Mouse (Mus musculus) embryonic facial prominence, embryonic 15.5 days (tissue): ENCODE measurements around the gene Clic1. TPM values are rescaled to one million over a fixed set of nuclear protein-coding genes. Genes with fewer than 3 reads are reported as not detected.

Experiments used
- ATAC-seq: fragments of 200-750 bp; cut with Nextera tagmentation; 2 replicates; pipeline ENCODE4 v1.8.0; 2017; ENCODE audit warnings: low read depth, moderate TSS enrichment; ENCODE audit not compliant: insufficient number of reproducible peaks, low FRiP score, low TSS enrichment
- H3K27ac ChIP-seq: fragments of 300-500 bp; sonication (generic); replicated peaks from 2 replicates; pipeline ENCODE4 v1.5.1; 2015; ENCODE audit warnings: mild to moderate bottlenecking, inconsistent platforms
- H3K27me3 ChIP-seq: fragments of 300-500 bp; sonication (generic); 2 replicates; pipeline ENCODE4 v1.6.1; 2015; ENCODE audit warnings: inconsistent platforms
- H3K36me3 ChIP-seq: fragments of 300-500 bp; sonication (generic); 2 replicates; pipeline ENCODE4 v1.6.1; 2015; ENCODE audit warnings: mild to moderate bottlenecking, inconsistent platforms
- H3K4me1 ChIP-seq: fragments of 300-500 bp; sonication (generic); 2 replicates; pipeline ENCODE4 v1.6.1; 2015; ENCODE audit warnings: inconsistent platforms
- H3K4me2 ChIP-seq: fragments of 300-500 bp; sonication (generic); replicated peaks from 2 replicates; pipeline ENCODE4 v1.6.1; 2015; ENCODE audit warnings: mild to moderate bottlenecking, inconsistent platforms
- H3K4me3 ChIP-seq: fragments of 300-500 bp; sonication (generic); replicated peaks from 2 replicates; pipeline ENCODE4 v1.5.1; 2015; ENCODE audit warnings: mild to moderate bottlenecking, inconsistent platforms
- H3K9ac ChIP-seq: fragments of 300-500 bp; sonication (generic); 2 replicates; pipeline ENCODE4 v1.6.1; 2015; ENCODE audit warnings: inconsistent platforms
- H3K9me3 ChIP-seq: fragments of 300-500 bp; sonication (generic); replicated peaks from 2 replicates; pipeline ENCODE4 v1.6.1; 2016; ENCODE audit warnings: inconsistent platforms
- WGBS: fragments of 180-500 bp; shearing (Covaris S2); methylation state at CpG from one replicate; pipeline ENCODE4 v1.1.7; 2015; 5-methylcytosine and 5-hydroxymethylcytosine counted together
- polyA plus RNA-seq: library from polyadenylated mRNA; unstranded; fragments of >200 nt; fragmentation: Nextera tagmentation; extraction: Ambion mirVana; gene quantifications from 2 replicates; pipeline ENCODE4 v1.2.1, GENCODE M21; 2015

Clic1 gene
- polyA plus RNA-seq, 1 experiment from 2014 or later, result 324 TPM

DNA sequence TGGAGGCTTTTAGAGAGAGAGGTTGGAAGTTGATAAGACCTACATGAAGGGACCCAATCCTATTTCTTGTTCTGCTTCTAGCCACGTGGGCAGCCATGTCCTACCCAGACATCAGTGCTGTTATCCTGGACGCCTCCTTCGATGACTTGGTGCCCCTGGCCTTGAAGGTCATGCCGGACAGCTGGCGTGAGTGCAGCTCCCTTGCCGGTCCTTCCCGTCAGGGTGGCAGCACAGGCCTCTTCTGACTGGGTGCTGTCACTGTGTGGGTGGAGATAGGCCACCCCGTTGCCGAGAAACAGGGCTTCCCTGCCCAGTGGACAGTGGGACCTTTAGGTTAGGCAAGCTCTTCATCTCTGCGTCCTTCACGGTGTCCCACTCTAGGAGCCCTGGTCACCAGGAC lies 51.4 kb downstream of the Clic1 start:
- no peak for ATAC-seq
- no peaks in the 10 kb centered on the region for H3K27me3 ChIP-seq
- H3K4me1 ChIP-seq, result peaks cover 5% of the 10 kb centered on the region
- H3K36me3 ChIP-seq, result peaks cover 79% of the 10 kb centered on the region
- no peaks in the 10 kb centered on the region for H3K9me3 ChIP-seq
- 88% methylated on average over 11 of the region's 11 CpGs for WGBS
- H3K27ac ChIP-seq, result no peak overlapping the region
- H3K9ac ChIP-seq, result no peak overlapping the region
- H3K4me3 ChIP-seq, result no peak overlapping the region
- no peak overlapping the region for H3K4me2 ChIP-seq

DNA sequence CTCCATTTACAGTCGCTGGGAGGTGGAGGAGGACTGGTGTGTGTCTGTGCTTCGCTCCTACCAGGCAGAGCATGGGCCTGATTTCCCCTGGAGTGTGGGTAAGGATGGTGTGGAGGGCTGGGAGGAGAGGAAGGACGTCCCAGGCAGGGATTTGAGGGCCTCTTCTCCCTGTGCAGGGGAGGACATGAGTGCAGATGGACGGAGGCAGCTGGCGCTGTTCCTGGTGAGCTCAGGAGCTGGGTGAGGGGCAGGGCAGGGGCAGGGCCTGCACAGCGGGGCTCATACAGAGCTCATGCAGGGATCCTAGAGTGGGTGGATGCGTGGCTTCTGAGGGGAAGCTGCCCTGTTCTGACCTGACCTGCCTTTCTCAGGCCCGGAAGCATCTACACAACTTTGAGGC lies 52.5 kb downstream of the Clic1 start:
- ATAC-seq, result no peak

DNA sequence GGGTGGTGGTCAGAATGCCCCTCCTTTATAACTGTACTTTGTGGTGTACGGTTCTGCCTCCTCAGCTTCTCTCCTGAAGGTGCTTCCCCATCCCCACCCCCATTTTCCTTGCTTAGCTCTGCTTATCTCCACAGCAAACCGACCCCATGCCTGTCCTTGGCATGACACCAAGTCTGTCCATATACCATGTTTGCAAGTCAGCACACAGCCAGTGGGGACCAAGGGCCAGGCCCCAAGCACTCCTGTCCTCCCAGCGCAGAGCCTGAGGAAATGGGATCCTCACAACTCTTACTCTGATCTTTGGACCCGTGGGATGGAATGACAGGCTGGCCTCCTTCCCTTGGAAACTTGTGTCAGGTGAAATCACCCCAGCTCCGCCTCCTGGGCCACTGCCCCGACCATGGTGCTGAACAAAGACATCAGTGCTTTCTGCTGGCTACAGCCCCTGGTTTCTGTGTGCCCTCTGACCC lies 53.5 kb downstream of the Clic1 start:
- Histone ChIP-seq H3K27ac (no peak overlapping the region), H3K27me3 (no peaks in the 10 kb centered on the region), H3K9me3 (no peaks in the 10 kb centered on the region), H3K36me3 (peaks cover 58% of the 10 kb centered on the region), H3K9ac (no peak overlapping the region), H3K4me3 (no peak overlapping the region), H3K4me1 (peaks cover 7% of the 10 kb centered on the region), H3K4me2 (no peak overlapping the region)
- ATAC-seq, result no peak
- WGBS, result 63% methylated on average over 6 of the region's 6 CpGs

More for the DNA sequence above, 52.5 kb downstream of the Clic1 start:
- Histone ChIP-seq H3K36me3 (peaks cover 67% of the 10 kb centered on the region), H3K9me3 (no peaks in the 10 kb centered on the region), H3K27ac (0 out of 2 replicates have a peak overlapping the region, but pooled peaks have one; percentile 34), H3K27me3 (no peaks in the 10 kb centered on the region), H3K4me3 (no peak overlapping the region), H3K4me1 (peaks cover 7% of the 10 kb centered on the region), H3K9ac (no peak overlapping the region), H3K4me2 (no peak overlapping the region)
- 73% methylated on average over 8 of the region's 8 CpGs for WGBS

DNA sequence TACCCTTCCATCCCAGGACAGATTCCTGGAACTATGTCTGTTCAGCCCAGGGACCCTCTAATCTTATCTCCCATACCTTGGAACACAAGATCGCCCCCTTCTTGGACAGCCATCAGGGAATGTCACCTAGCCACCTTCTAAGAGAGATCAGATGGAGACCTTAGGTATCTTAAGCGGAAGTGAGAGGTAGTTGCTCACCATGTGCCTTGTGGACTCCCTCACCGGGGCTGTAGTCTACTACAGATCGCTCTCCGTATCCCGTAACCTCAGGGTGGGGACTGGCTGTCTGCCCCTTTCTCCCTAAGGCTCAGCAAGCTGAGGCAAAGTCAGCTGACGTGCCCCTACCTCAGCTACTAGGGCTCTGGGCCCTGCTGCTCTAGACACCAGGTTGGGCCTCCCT lies 54.3 kb downstream of the Clic1 start:
- ATAC-seq, result no peak
- Histone ChIP-seq H3K4me1 (peaks cover 7% of the 10 kb centered on the region), H3K4me2 (no peak overlapping the region), H3K27ac (no peak overlapping the region), H3K27me3 (no peaks in the 10 kb centered on the region), H3K9me3 (no peaks in the 10 kb centered on the region), H3K36me3 (peaks cover 49% of the 10 kb centered on the region), H3K9ac (no peak overlapping the region), H3K4me3 (no peak overlapping the region)
- WGBS, result 86% methylated on average over 7 of the region's 7 CpGs

DNA sequence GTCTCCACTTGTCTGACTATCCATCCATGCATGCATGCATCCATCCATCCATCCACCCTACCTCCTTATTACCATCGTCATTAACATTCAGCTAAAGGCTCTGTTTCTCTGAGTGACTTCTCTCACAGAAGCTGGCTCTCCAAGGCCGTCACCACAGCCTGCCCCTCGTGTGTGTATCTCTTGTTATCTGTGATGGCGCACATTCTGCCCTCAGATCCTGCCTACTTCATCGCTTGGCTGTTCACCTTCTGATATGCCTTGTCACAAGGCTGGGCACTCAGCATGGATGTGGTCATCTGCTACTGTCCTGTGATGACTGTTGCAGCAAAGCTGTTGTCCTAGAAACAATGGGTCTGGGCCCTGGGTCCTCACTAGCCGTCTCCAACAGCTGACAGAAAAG lies 55.0 kb downstream of the Clic1 start:
- H3K9me3 ChIP-seq, result no peaks in the 10 kb centered on the region
- H3K27ac ChIP-seq, result no peak overlapping the region
- H3K27me3 ChIP-seq, result no peaks in the 10 kb centered on the region
- no peak overlapping the region for H3K4me2 ChIP-seq
- H3K36me3 ChIP-seq, result peaks cover 43% of the 10 kb centered on the region
- no peak overlapping the region for H3K9ac ChIP-seq
- 73% methylated on average over 6 of the region's 6 CpGs for WGBS
- H3K4me1 ChIP-seq, result peaks cover 7% of the 10 kb centered on the region
- no peak for ATAC-seq
- H3K4me3 ChIP-seq, result no peak overlapping the region

DNA sequence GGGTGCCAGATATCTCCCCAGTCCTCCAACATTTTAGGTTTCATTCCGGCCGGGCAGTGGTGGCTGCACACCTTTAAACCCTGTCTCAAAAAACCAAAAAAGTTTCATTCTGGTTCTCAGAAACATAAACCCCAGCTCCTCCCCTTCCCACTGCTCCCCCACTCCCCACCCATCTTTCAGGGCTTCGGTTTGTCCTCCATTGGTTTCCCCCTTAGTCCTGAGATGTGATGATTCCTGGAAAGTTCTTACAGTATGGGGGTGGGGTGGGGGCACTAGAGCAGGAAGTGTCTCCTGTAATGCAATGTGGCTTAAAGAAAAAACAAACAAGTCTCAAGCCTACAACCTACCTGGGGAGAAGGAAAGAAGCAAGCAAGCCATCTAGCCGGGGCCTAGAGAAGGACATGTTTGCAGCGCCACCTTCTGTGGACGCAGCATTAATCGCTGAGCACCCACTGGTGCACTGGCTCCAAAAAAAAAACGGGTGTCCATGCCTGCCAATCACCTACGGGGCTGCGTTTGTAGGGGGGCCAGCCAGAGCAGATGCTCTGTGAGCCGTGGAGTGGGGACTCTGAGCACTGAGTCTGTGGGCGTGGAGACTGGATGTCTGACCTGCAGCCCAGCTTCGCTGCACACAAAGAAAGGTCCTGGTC lies 56.1 kb downstream of the Clic1 start:
- peak overlapping the region; percentile 40 for H3K4me2 ChIP-seq
- no peak for ATAC-seq
- WGBS, result 24% methylated on average over 13 of the region's 13 CpGs
- no peak overlapping the region for H3K27ac ChIP-seq
- H3K9me3 ChIP-seq, result no peaks in the 10 kb centered on the region
- no peak overlapping the region for H3K9ac ChIP-seq
- H3K36me3 ChIP-seq, result peaks cover 32% of the 10 kb centered on the region
- H3K4me1 ChIP-seq, result peaks cover 7% of the 10 kb centered on the region
- H3K27me3 ChIP-seq, result no peaks in the 10 kb centered on the region
- 0 out of 2 replicates have a peak overlapping the region, but pooled peaks have one; percentile 13 for H3K4me3 ChIP-seq

- Histone ChIP-seq H3K27me3 (no peaks in the 10 kb centered on the region), H3K36me3 (peaks cover 26% of the 10 kb centered on the region), H3K4me3 (0 out of 2 replicates have a peak overlapping the region, but pooled peaks have one; percentile 13), H3K9ac (no peak overlapping the region), H3K4me1 (peaks cover 7% of the 10 kb centered on the region), H3K9me3 (no peaks in the 10 kb centered on the region), H3K4me2 (0 out of 2 replicates have a peak overlapping the region, but pooled peaks have one; percentile 40), H3K27ac (no peak overlapping the region)
- 62% methylated on average over 3 of the region's 3 CpGs for WGBS
- ATAC-seq, result no peak
These were observed 56.8 kb downstream of the Clic1 start for GRCm38 (mm10) chr17:35106522-35106921.

- H3K9me3 ChIP-seq, result no peaks in the 10 kb centered on the region
- H3K4me1 ChIP-seq, result peaks cover 7% of the 10 kb centered on the region
- WGBS, result 85% methylated on average over 6 of the region's 6 CpGs
- no peak within 1 kb of the TSS for H3K9ac ChIP-seq
- peaks cover 10% of the 10 kb centered on the region; the same call in 1 of the 2 replicates for H3K36me3 ChIP-seq
- no peak within 1 kb of the TSS for H3K4me2 ChIP-seq
- no peak within 1 kb of the TSS for H3K4me3 ChIP-seq
- no peak for ATAC-seq
- H3K27me3 ChIP-seq, result no peaks in the 10 kb centered on the region
- no peak within 1 kb of the TSS for H3K27ac ChIP-seq
These were observed 58.3 kb downstream of the Clic1 start, which contains the start of gene Ly6g5c for GRCm38 (mm10) chr17:35108097-35108496. Gene Ly6g5c (plus strand): TSS chr17:35108279.

Other genes starting within 250 kb of the Clic1 start
- 0.12 TPM in 1 of 2 replicates, not detected in the other for gene Cyp21a1, start 245.4 kb upstream of the Clic1 start, polyA plus RNA-seq
- 30.4 and 33.8 TPM in 2 replicates for gene Stk19, start 213.0 kb upstream of the Clic1 start, polyA plus RNA-seq
- gene Dxo, start 212.9 kb upstream of the Clic1 start, polyA plus RNA-seq, result 66.2 and 70.7 TPM in 2 replicates
- gene Skiv2l, start 199.8 kb upstream of the Clic1 start, polyA plus RNA-seq, result 50.6 and 55.0 TPM in 2 replicates
- 97.7 and 114 TPM in 2 replicates for gene Nelfe, start 199.6 kb upstream of the Clic1 start, polyA plus RNA-seq
- 2.9 and 3.2 TPM in 2 replicates for gene Cfb, start 187.4 kb upstream of the Clic1 start, polyA plus RNA-seq
- gene Zbtb12, start 170.5 kb upstream of the Clic1 start, polyA plus RNA-seq, result 3.2 and 4.2 TPM in 2 replicates
- gene Gm20547, start 167.9 kb upstream of the Clic1 start, polyA plus RNA-seq, result not detected in 2 replicates
- 6.7 and 7.3 TPM in 2 replicates for gene C2, start 151.7 kb upstream of the Clic1 start, polyA plus RNA-seq
- 86.8 and 92.7 TPM in 2 replicates for gene Ehmt2, start 151.5 kb upstream of the Clic1 start, polyA plus RNA-seq
- 0.49 and 0.69 TPM in 2 replicates for gene Slc44a4, start 135.5 kb upstream of the Clic1 start, polyA plus RNA-seq
- 20.8 and 22.7 TPM in 2 replicates for gene Neu1, start 118.7 kb upstream of the Clic1 start, polyA plus RNA-seq
- gene Hspa1b, start 90.7 kb upstream of the Clic1 start, polyA plus RNA-seq, result 2.2 and 3.4 TPM in 2 replicates
- gene Gm20481, start 80.1 kb upstream of the Clic1 start, polyA plus RNA-seq, result not detected in 2 replicates
- 19.5 and 19.7 TPM in 2 replicates for gene Hspa1a, start 77.8 kb upstream of the Clic1 start, polyA plus RNA-seq
- gene Hspa1l, start 77.3 kb upstream of the Clic1 start, polyA plus RNA-seq, result 0.71 and 0.77 TPM in 2 replicates
- 163 and 173 TPM in 2 replicates for gene Lsm2, start 68.1 kb upstream of the Clic1 start, polyA plus RNA-seq
- 108 and 114 TPM in 2 replicates for gene Vars, start 49.0 kb upstream of the Clic1 start, polyA plus RNA-seq
- 0.43 and 0.58 TPM in 2 replicates for gene Vwa7, start 33.4 kb upstream of the Clic1 start, polyA plus RNA-seq
- 21.5 and 23.4 TPM in 2 replicates for gene Sapcd1, start 21.9 kb upstream of the Clic1 start, polyA plus RNA-seq
- gene Msh5, start 3.2 kb upstream of the Clic1 start, polyA plus RNA-seq, result 3.6 and 5.4 TPM in 2 replicates
- 319 and 347 TPM in 2 replicates for gene Ddah2, start 9.1 kb downstream of the Clic1 start, polyA plus RNA-seq
- 98.5 and 131 TPM in 2 replicates for gene Ly6g6c, start 15.4 kb downstream of the Clic1 start, polyA plus RNA-seq
- 1.1 and 1.4 TPM in 2 replicates for gene Mpig6b, start 16.2 kb downstream of the Clic1 start, polyA plus RNA-seq
- 31.4 and 33.0 TPM in 2 replicates for gene Ly6g6e, start 26.9 kb downstream of the Clic1 start, polyA plus RNA-seq
- 1.5 and 2.3 TPM in 2 replicates for gene Ly6g6d, start 28.1 kb downstream of the Clic1 start, polyA plus RNA-seq
- gene Ly6g6f, start 35.6 kb downstream of the Clic1 start, polyA plus RNA-seq, result 0.20 and 0.28 TPM in 2 replicates
- 102 and 105 TPM in 2 replicates for gene Abhd16a, start 39.3 kb downstream of the Clic1 start, polyA plus RNA-seq
- gene Ly6g5c, start 58.3 kb downstream of the Clic1 start, polyA plus RNA-seq, result not detected in 2 replicates
- gene Ly6g5b, start 65.5 kb downstream of the Clic1 start, polyA plus RNA-seq, result 1.4 and 1.8 TPM in 2 replicates
- gene Gpank1, start 71.5 kb downstream of the Clic1 start, polyA plus RNA-seq, result 19.5 and 20.1 TPM in 2 replicates
- 278 and 279 TPM in 2 replicates for gene Csnk2b, start 72.1 kb downstream of the Clic1 start, polyA plus RNA-seq
- gene D17H6S53E, start 76.4 kb downstream of the Clic1 start, polyA plus RNA-seq, result 11.2 and 12.2 TPM in 2 replicates
- gene Apom, start 82.1 kb downstream of the Clic1 start, polyA plus RNA-seq, result 0.17 TPM in 1 of 2 replicates, not detected in the other
- gene Bag6, start 85.2 kb downstream of the Clic1 start, polyA plus RNA-seq, result 57.8 TPM in 2 replicates
- gene Prrc2a, start 114.9 kb downstream of the Clic1 start, polyA plus RNA-seq, result 179 and 198 TPM in 2 replicates
- gene Aif1, start 126.1 kb downstream of the Clic1 start, polyA plus RNA-seq, result 15.5 and 17.5 TPM in 2 replicates
- gene Lst1, start 138.5 kb downstream of the Clic1 start, polyA plus RNA-seq, result 27.2 and 27.4 TPM in 2 replicates
- 2.3 and 2.9 TPM in 2 replicates for gene Ltb, start 144.5 kb downstream of the Clic1 start, polyA plus RNA-seq
- gene Tnf, start 152.0 kb downstream of the Clic1 start, polyA plus RNA-seq, result 0.47 and 0.76 TPM in 2 replicates
- gene Lta, start 155.4 kb downstream of the Clic1 start, polyA plus RNA-seq, result 0.27 and 0.32 TPM in 2 replicates
- 0.57 TPM in 1 of 2 replicates, not detected in the other for gene Gm16181, start 170.9 kb downstream of the Clic1 start, polyA plus RNA-seq
- gene Atp6v1g2, start 183.7 kb downstream of the Clic1 start, polyA plus RNA-seq, result 4.1 and 4.4 TPM in 2 replicates
- 11.8 and 12.7 TPM in 2 replicates for gene Nfkbil1, start 185.8 kb downstream of the Clic1 start, polyA plus RNA-seq
- 406 and 413 TPM in 2 replicates for gene Ddx39b, start 191.8 kb downstream of the Clic1 start, polyA plus RNA-seq
- 81.6 and 82.0 TPM in 2 replicates for gene H2-D1, start 212.8 kb downstream of the Clic1 start, polyA plus RNA-seq